ENCODE assay signal across 11 mouse cellular contexts in genomic region chr5:36006586-36006985, GRCm38 (mm10).
"Had no signal": no experiment of that assay in that cellular context is flagged by ENCODE, and none has a peak within 500 bp of the region (broad histone marks: within the 10 kb centered on the region; RNA-seq: fewer than 3 reads in every experiment).

No protein-coding gene starts in this region.

- H3K27me3 ChIP-seq: limb, embryonic 13.5 days; midbrain, embryonic 15.5 days; neural tube, embryonic 12.5 days had no signal

- DNase-seq: kidney, postnatal 10 days; kidney, postnatal 4 days; lung, adult 18-20 months; lung, postnatal 36 days; spleen, adult 18-20 months had no signal

- H3K36me3 ChIP-seq: midbrain, embryonic 15.5 days had no signal

- H3K9ac ChIP-seq: limb, embryonic 13.5 days; liver, embryonic 14.5 days; midbrain, embryonic 15.5 days; neural tube, embryonic 12.5 days had no signal

- ATAC-seq: midbrain, embryonic 15.5 days had no signal

- H3K27ac ChIP-seq: layer of hippocampus, adult 2 months; limb, embryonic 13.5 days; liver, embryonic 14.5 days; midbrain, embryonic 10.5 days; midbrain, embryonic 15.5 days; neural tube, embryonic 12.5 days had no signal

- H3K4me2 ChIP-seq: limb, embryonic 13.5 days; midbrain, embryonic 15.5 days; neural tube, embryonic 12.5 days had no signal

- H3K4me3 ChIP-seq: layer of hippocampus, adult 2 months; limb, embryonic 13.5 days; midbrain, embryonic 10.5 days; midbrain, embryonic 15.5 days; neural tube, embryonic 12.5 days had no signal

- H3K4me1 ChIP-seq: limb, embryonic 13.5 days; midbrain, embryonic 15.5 days; neural tube, embryonic 12.5 days had no signal

- H3K9me3 ChIP-seq: limb, embryonic 13.5 days; midbrain, embryonic 10.5 days; midbrain, embryonic 15.5 days; neural tube, embryonic 12.5 days had no signal
